Mouse (Mus musculus) CH12.LX (cell line): ENCODE data around the gene Kcnh2. TPM values are rescaled to one million over a fixed set of nuclear protein-coding genes. Genes with fewer than 3 reads are reported as not detected.

ENCODE experiments used
- DNase-seq: peaks from one replicate; pipeline ENCODE4 v3.0.0-alpha.2; 2013; ENCODE audit errors: extremely low read depth
- H3K27ac ChIP-seq: 2 replicates; pipeline ENCODE4 v1.5.1; 2012; ENCODE audit warnings: low read depth, mild to moderate bottlenecking, control low read depth, moderate library complexity; ENCODE audit not compliant: insufficient read depth
- H3K27me3 ChIP-seq: replicated peaks from 2 replicates; pipeline ENCODE3; 2012; ENCODE audit warnings: inconsistent platforms
- H3K36me3 ChIP-seq, 2 experiments: replicated peaks in 1 of 2; 2 replicates each; pipeline versions ENCODE3 to v1.6.1; 2012; ENCODE audit warnings: inconsistent platforms in 1 of 2, low read length in 1 of 2, mild to moderate bottlenecking in 1 of 2, mixed read lengths in 1 of 2, moderate library complexity in 1 of 2; ENCODE audit not compliant: control insufficient read depth in 1 of 2, insufficient read depth in 1 of 2
- H3K4me1 ChIP-seq, 2 experiments: 2 replicates each; pipeline ENCODE4 v1.6.1; 2012; ENCODE audit warnings: inconsistent platforms in 1 of 2, moderate library complexity in 1 of 2; ENCODE audit not compliant: insufficient read depth in 2 of 2, control insufficient read depth in 1 of 2
- H3K4me2 ChIP-seq: 2 replicates; pipeline ENCODE4 v1.6.1; 2012; ENCODE audit warnings: low read depth, mild to moderate bottlenecking, control low read depth; ENCODE audit not compliant: poor library complexity, insufficient read depth, severe bottlenecking
- H3K4me3 ChIP-seq, 3 experiments: fragments of 150-350 bp in 1 of 3; sonication (generic) in 1 of 3; replicated peaks in 1 of 3; 2 replicates each; pipeline versions ENCODE3 to v1.5.1; 2011 to 2012; ENCODE audit warnings: low read depth in 2 of 3, low read length in 2 of 3, mild to moderate bottlenecking in 2 of 3, moderate library complexity in 2 of 3, control low read depth in 1 of 3, improper control_type of control experiment in 1 of 3, inconsistent platforms in 1 of 3, mixed read lengths in 1 of 3; ENCODE audit not compliant: poor library complexity in 1 of 3
- H3K79me2 ChIP-seq: replicated peaks from 2 replicates; pipeline ENCODE4 v1.6.1; 2012; ENCODE audit warnings: mild to moderate bottlenecking, moderate library complexity; ENCODE audit not compliant: control insufficient read depth, poor library complexity, insufficient read depth, severe bottlenecking; ENCODE audit errors: extremely low read depth
- H3K9ac ChIP-seq: 2 replicates; pipeline ENCODE4 v1.6.1; 2012; ENCODE audit warnings: low read depth, mild to moderate bottlenecking, control low read depth, moderate library complexity; ENCODE audit not compliant: insufficient read depth
- H3K9me3 ChIP-seq: replicated peaks from 2 replicates; pipeline ENCODE3; 2012; ENCODE audit warnings: low read length, inconsistent platforms, mixed read lengths
- BHLHE40 ChIP-seq: IDR thresholded peaks from 2 replicates; pipeline ENCODE4 v1.6.1; 2011; ENCODE audit warnings: mild to moderate bottlenecking, low read depth, low read length, improper control_type of control experiment
- CHD1 ChIP-seq: IDR thresholded peaks from 2 replicates; pipeline ENCODE4 v1.6.1; 2012; ENCODE audit warnings: low read depth, low read length, improper control_type of control experiment, inconsistent platforms
- CTCF ChIP-seq, 2 experiments: IDR thresholded peaks in 1 of 2; conservative IDR thresholded peaks in 1 of 2; 2 replicates each; pipeline ENCODE4 v1.5.1; 2011 to 2012; ENCODE audit warnings: low read depth in 2 of 2, low read length in 2 of 2, improper control_type of control experiment in 1 of 2, inconsistent platforms in 1 of 2, mild to moderate bottlenecking in 1 of 2, moderate library complexity in 1 of 2
- EP300 ChIP-seq: IDR thresholded peaks from 2 replicates; pipeline ENCODE4 v1.6.1; 2011; ENCODE audit warnings: low read length, improper control_type of control experiment
- GABPA ChIP-seq: IDR thresholded peaks from 2 replicates; pipeline ENCODE4 v1.6.1; 2012; ENCODE audit warnings: low read depth, low read length, improper control_type of control experiment, inconsistent platforms; ENCODE audit not compliant: insufficient replicate concordance
- IRF4 ChIP-seq: IDR thresholded peaks from 2 replicates; pipeline ENCODE4 v1.6.1; 2014; ENCODE audit warnings: low read depth, mild to moderate bottlenecking, inconsistent platforms, low read length, improper control_type of control experiment
- JUN ChIP-seq: IDR thresholded peaks from 2 replicates; pipeline ENCODE4 v1.6.1; 2011; ENCODE audit warnings: low read depth, mild to moderate bottlenecking, low read length, improper control_type of control experiment, moderate library complexity; ENCODE audit not compliant: insufficient read depth
- MAFK ChIP-seq: IDR thresholded peaks from 2 replicates; pipeline ENCODE4 v1.6.1; 2011; ENCODE audit warnings: low read length, improper control_type of control experiment; ENCODE audit not compliant: insufficient replicate concordance
- MAZ ChIP-seq: IDR thresholded peaks from 2 replicates; pipeline ENCODE4 v1.6.1; 2012; ENCODE audit warnings: low read depth, mild to moderate bottlenecking, inconsistent platforms, low read length, improper control_type of control experiment, moderate library complexity
- MYC ChIP-seq: IDR thresholded peaks from 2 replicates; pipeline ENCODE4 v1.6.1; 2011; ENCODE audit warnings: low read depth, mild to moderate bottlenecking, improper control_type of control experiment, low read length
- POLR2AphosphoS2 ChIP-seq: IDR thresholded peaks from 2 replicates; pipeline ENCODE4 v1.6.1; 2011; ENCODE audit warnings: low read depth, low read length, improper control_type of control experiment
- RAD21 ChIP-seq: IDR thresholded peaks from 2 replicates; pipeline ENCODE4 v1.6.1; 2011; ENCODE audit warnings: low read depth, mild to moderate bottlenecking, low read length, improper control_type of control experiment, moderate library complexity
- RCOR1 ChIP-seq: conservative IDR thresholded peaks from 2 replicates; pipeline ENCODE4 v1.6.1; 2012; ENCODE audit warnings: low read depth, mild to moderate bottlenecking, inconsistent platforms, low read length, improper control_type of control experiment
- SMC3 ChIP-seq: IDR thresholded peaks from 2 replicates; pipeline ENCODE4 v1.6.1; 2011; ENCODE audit warnings: low read depth, low read length, improper control_type of control experiment
- UBTF ChIP-seq: IDR thresholded peaks from 2 replicates; pipeline ENCODE4 v1.6.1; 2012; ENCODE audit warnings: low read depth, mild to moderate bottlenecking, inconsistent platforms, low read length, improper control_type of control experiment, moderate library complexity
- USF2 ChIP-seq: conservative IDR thresholded peaks from 2 replicates; pipeline ENCODE4 v1.6.1; 2011; ENCODE audit warnings: low read depth, low read length, improper control_type of control experiment
- ZC3H11A ChIP-seq: IDR thresholded peaks from 2 replicates; pipeline ENCODE4 v1.6.1; 2012; ENCODE audit warnings: low read depth, mild to moderate bottlenecking, inconsistent platforms, low read length, improper control_type of control experiment
- dilution Hi-C: fragments of 300-500 bp; cut with MboI; formaldehyde crosslinking; loops from 2 replicates; pipeline ENCODE4 v1.14.3; 2020; ENCODE audit warnings: low sequenced_read_pairs; ENCODE audit not compliant: extremely low pct_unique_long_range_greater_than_20kb, extremely low pct_ligation_motif_present
- in situ Hi-C: fragments of 300-500 bp; cut with MboI; formaldehyde crosslinking; loops from 3 replicates; pipeline ENCODE4 v1.14.3; 2019; ENCODE audit warnings: low sequenced_read_pairs, low pct_ligation_motif_present, low pct_unique_long_range_greater_than_20kb, mixed read lengths
- polyA plus RNA-seq: library from polyadenylated mRNA; unstranded; fragments of >175 nt; gene quantifications from 2 replicates; pipeline ENCODE4 v1.2.1, GENCODE M21; 2012; ENCODE audit warnings: low read depth; ENCODE audit not compliant: insufficient read length
- total RNA-seq, 2 experiments: library from RNA; depleted of rRNA; stranded (reverse); fragments of 300-350 nt in 1 of 2; fragments of >200 nt in 1 of 2; gene quantifications; 2 replicates each; pipeline ENCODE4 v1.2.3; 2012 to 2014

The Kcnh2 gene
- total and polyA plus RNA-seq, 3 experiments, result 0.30 to 2.8 (median 0.59) TPM

- H3K9me3 ChIP-seq, result no peaks in the 10 kb centered on the region
- H3K4me2 ChIP-seq, result no peak overlapping the region
- H3K4me1 ChIP-seq, result peaks cover 11 to 18% of the 10 kb centered on the region in 2 experiments
- dilution Hi-C loops (no loop called here), in situ Hi-C loops (no loop called here)
- H3K9ac ChIP-seq, result no peak overlapping the region
- no peaks in the 10 kb centered on the region for H3K79me2 ChIP-seq
- no peak overlapping the region for H3K4me3 ChIP-seq
- TF ChIP-seq JUN (no peak), BHLHE40 (no peak), IRF4 (no peak), ZC3H11A (no peak)
- no peak overlapping the region for H3K27ac ChIP-seq
- H3K27me3 ChIP-seq, result peaks cover 98% of the 10 kb centered on the region
- DNase-seq, result no peak
- no peaks in the 10 kb centered on the region for H3K36me3 ChIP-seq
These were observed 7.4 kb downstream of the Kcnh2 start for GRCm38 (mm10) chr5:24343977-24344436.

GRCm38 (mm10) chr5:24343379-24343778 is 8.0 kb downstream of the Kcnh2 start:
- Histone ChIP-seq H3K4me2 (no peak overlapping the region), H3K9me3 (no peaks in the 10 kb centered on the region), H3K9ac (no peak overlapping the region), H3K79me2 (no peaks in the 10 kb centered on the region), H3K4me3 (no peak overlapping the region), H3K27ac (no peak overlapping the region), H3K36me3 (no peaks in the 10 kb centered on the region), H3K27me3 (peaks cover 97% of the 10 kb centered on the region), H3K4me1 (peaks cover 6 to 13% of the 10 kb centered on the region in 2 experiments)
- dilution Hi-C loops, result no loop called here
- no peak for TF ChIP-seq GABPA
- TF ChIP-seq RAD21, result no peak
- TF ChIP-seq CTCF (conservative IDR thresholded peaks at IDR 0.05 in 1 of 2, IDR thresholded peaks at IDR 0.05 in 1 of 2; ENCODE audit: low read depth in 2 of 2, low read length in 2 of 2), result no peak
- TF ChIP-seq EP300, result no peak
- TF ChIP-seq MYC, result no peak
- TF ChIP-seq POLR2AphosphoS2, result no peak
- TF ChIP-seq SMC3, result no peak
- TF ChIP-seq USF2, result no peak
- TF ChIP-seq MAZ, result no peak
- TF ChIP-seq ZC3H11A, result no peak
- TF ChIP-seq RCOR1, result no peak
- no peak for TF ChIP-seq IRF4
- TF ChIP-seq MAFK, result no peak
- no peak for TF ChIP-seq CHD1
- no peak for TF ChIP-seq BHLHE40
- no peak for TF ChIP-seq UBTF
- DNase-seq, result no peak
- in situ Hi-C loops, result no loop called here
